Mouse (Mus musculus) left cerebral cortex, postnatal 14 days (tissue): ENCODE results near the gene Zfp639. TPM values are rescaled to one million over a fixed set of nuclear protein-coding genes. Genes with fewer than 3 reads are reported as not detected.
A peak's percentile ranks its signal among the peaks of the same experiment; 100 is the strongest.

Experiments used
- DNase-seq, 2 experiments: peaks; one replicate each; pipeline ENCODE4 v3.0.0; 2021 to 2022; ENCODE audit warnings: low spot score in 2 of 2, mixed read lengths in 1 of 2
- intact Hi-C: fragments of 180-260 bp; cut with DNase I; formaldehyde crosslinking; loops from one replicate; pipeline ENCODE4 v1.15.1; 2025
- long read RNA-seq, 2 experiments: library from polyadenylated mRNA; stranded (forward); transcript quantifications; one replicate each; pipeline ENCODE4 v2.0.0; 2021
- total RNA-seq, 2 experiments: library from RNA; stranded (reverse); gene quantifications; 2 replicates each; pipeline ENCODE4 v1.2.3; 2021

Zfp639 gene
- total RNA-seq, result 10 to 100 TPM; 34.7 to 37.1 TPM
- long read RNA-seq, experiment 1, transcript Zfp639-205 (7 exons, 2,211 nt), result minor isoform, 9 of 38 reads
- long read RNA-seq, experiment 1, transcript Zfp639-202 (7 exons, 1,988 nt), result major isoform, 12 of 38 reads
- long read RNA-seq, experiment 1, partial matches to known transcripts, result 6 of 38 reads
- long read RNA-seq, experiment 1, other reads (novel, unspliced or antisense), result 8 of 38 reads
- long read RNA-seq, experiment 2, transcript Zfp639-202 (7 exons, 1,988 nt), result major isoform, 7 of 21 reads
- long read RNA-seq, experiment 2, partial matches to known transcripts, result 5 of 21 reads
- long read RNA-seq, experiment 2, other reads (novel, unspliced or antisense), result 4 of 21 reads

- DNase-seq, result peak in 1 of 2 experiments; percentile 28
- intact Hi-C loops, result loop anchor here (5.0 kb wide), 2 partner anchors 47 to 717 kb away; no protein-coding TSS in a partner anchor
These were observed at the start of gene Zfp639 for GRCm38 (mm10) chr3:32509496-32510374. Gene Zfp639, plus strand, starts transcription at chr3:32510259.

GRCm38 (mm10) chr3:32467321-32467720 lies 42.7 kb upstream of the Zfp639 start:
- DNase-seq, result no peak
- intact Hi-C loops, result no loop called here

GRCm38 (mm10) chr3:32468411-32468810 lies 41.6 kb upstream of the Zfp639 start:
- intact Hi-C loops, result no loop called here
- no peak for DNase-seq

GRCm38 (mm10) chr3:32470449-32470848 lies 39.6 kb upstream of the Zfp639 start:
- intact Hi-C loops, result no loop called here
- DNase-seq, result no peak

- peak; percentile 52 to 76 for DNase-seq
- intact Hi-C loops, result no loop called here
These were observed 39.0 kb upstream of the Zfp639 start for GRCm38 (mm10) chr3:32471098-32471497.

GRCm38 (mm10) chr3:32472191-32472900 lies 37.7 kb upstream of the Zfp639 start:
- intact Hi-C loops, result no loop called here
- no peak for DNase-seq

GRCm38 (mm10) chr3:32473184-32473583 lies 36.9 kb upstream of the Zfp639 start:
- intact Hi-C loops, result no loop called here
- DNase-seq, result no peak

GRCm38 (mm10) chr3:32479961-32480360 lies 30.1 kb upstream of the Zfp639 start:
- DNase-seq, result no peak
- intact Hi-C loops, result no loop called here

- intact Hi-C loops, result no loop called here
- DNase-seq, result no peak
These were observed 27.0 kb upstream of the Zfp639 start for GRCm38 (mm10) chr3:32483035-32483434.

- DNase-seq, result no peak
- intact Hi-C loops, result no loop called here
These were observed 23.5 kb upstream of the Zfp639 start for GRCm38 (mm10) chr3:32486543-32486942.

GRCm38 (mm10) chr3:32488172-32488571 lies 21.9 kb upstream of the Zfp639 start:
- no peak for DNase-seq
- intact Hi-C loops, result no loop called here

GRCm38 (mm10) chr3:32490076-32490927 lies 19.8 kb upstream of the Zfp639 start:
- DNase-seq, result no peak
- intact Hi-C loops, result no loop called here

GRCm38 (mm10) chr3:32490928-32491315 lies 19.1 kb upstream of the Zfp639 start:
- intact Hi-C loops, result no loop called here
- DNase-seq, result no peak

GRCm38 (mm10) chr3:32492097-32493090 lies 17.7 kb upstream of the Zfp639 start, which contains the start of gene Kcnmb3:
Gene Kcnmb3, minus strand, starts transcription at chr3:32492231.
- intact Hi-C loops, result no loop called here
- DNase-seq, result no peak

- intact Hi-C loops, result no loop called here
- no peak for DNase-seq
These were observed 15.5 kb upstream of the Zfp639 start for GRCm38 (mm10) chr3:32494387-32495087.

- intact Hi-C loops, result no loop called here
These were observed 14.8 kb upstream of the Zfp639 start for GRCm38 (mm10) chr3:32495088-32495770.

More at GRCm38 (mm10) chr3:32495088-32495770, 14.8 kb upstream of the Zfp639 start:
- DNase-seq, result no peak
